Mouse (Mus musculus) hindbrain, postnatal 0 days (tissue): Measurements from ENCODE around the gene Mllt10. TPM values are rescaled to one million over a fixed set of nuclear protein-coding genes. Genes with fewer than 3 reads are reported as not detected.
A peak's percentile ranks its signal among the peaks of the same experiment; 100 is the strongest.

ENCODE experiments used
- ATAC-seq: fragments of 200-750 bp; cut with Nextera tagmentation; 2 replicates; pipeline ENCODE4 v1.8.0; 2017; ENCODE audit warnings: mild to moderate bottlenecking, moderate TSS enrichment, moderate library complexity
- DNase-seq: peaks from one replicate; pipeline ENCODE4 v3.0.0-alpha.2; 2015; ENCODE audit warnings: low spot score
- H3K27ac ChIP-seq: fragments of 300-500 bp; sonication (generic); 2 replicates; pipeline ENCODE4 v1.5.1; 2014; ENCODE audit warnings: mild to moderate bottlenecking
- H3K27me3 ChIP-seq: fragments of 300-500 bp; sonication (generic); 2 replicates; pipeline ENCODE4 v1.6.1; 2014; ENCODE audit warnings: low read length, mixed read lengths; ENCODE audit not compliant: insufficient read depth
- H3K36me3 ChIP-seq: fragments of 300-500 bp; sonication (generic); 2 replicates; pipeline ENCODE4 v1.6.1; 2014; ENCODE audit warnings: low read length, mixed read lengths; ENCODE audit not compliant: insufficient read depth
- H3K4me1 ChIP-seq: fragments of 300-500 bp; sonication (generic); 2 replicates; pipeline ENCODE4 v1.6.1; 2014; ENCODE audit warnings: antibody characterized with exemption, low read length, mixed read lengths; ENCODE audit not compliant: insufficient read depth
- H3K4me2 ChIP-seq: fragments of 300-500 bp; sonication (generic); 2 replicates; pipeline ENCODE4 v1.6.1; 2014; ENCODE audit warnings: low read depth, mild to moderate bottlenecking, low read length, moderate library complexity, mixed read lengths
- H3K4me3 ChIP-seq: fragments of 300-500 bp; sonication (generic); 2 replicates; pipeline ENCODE4 v1.5.1; 2014; ENCODE audit warnings: low read length
- H3K9ac ChIP-seq: fragments of 300-500 bp; sonication (generic); replicated peaks from 2 replicates; pipeline ENCODE4 v1.6.1; 2014; ENCODE audit warnings: mild to moderate bottlenecking, low read length, moderate library complexity, mixed read lengths
- H3K9me3 ChIP-seq: fragments of 300-500 bp; sonication (generic); 2 replicates; pipeline ENCODE4 v1.6.1; 2016; ENCODE audit warnings: low read length, mixed read lengths
- CTCF ChIP-seq: IDR thresholded peaks from 2 replicates; pipeline ENCODE4 v1.5.1; 2016; ENCODE audit warnings: antibody characterized with exemption, control low read depth, low read depth
- WGBS: fragments of 180-500 bp; shearing (Covaris S2); extraction: QIAGEN DNeasy Blood & Tissue Kit; methylation state at CpG from one replicate; pipeline ENCODE4 v1.1.7; 2014; 5-methylcytosine and 5-hydroxymethylcytosine counted together
- polyA plus RNA-seq: library from polyadenylated mRNA; unstranded; fragments of >200 nt; fragmentation: Nextera tagmentation; extraction: Ambion mirVana; gene quantifications from 2 replicates; pipeline ENCODE4 v1.2.1, GENCODE M21; 2015
- total RNA-seq: library from RNA; depleted of rRNA; stranded (reverse); fragments of >200 nt; gene quantifications from 2 replicates; pipeline ENCODE4 v1.2.3, GENCODE M21; 2014

The Mllt10 gene
- total and polyA plus RNA-seq, 2 experiments from 2014 or later = 25.6 to 30.0 TPM

DNA sequence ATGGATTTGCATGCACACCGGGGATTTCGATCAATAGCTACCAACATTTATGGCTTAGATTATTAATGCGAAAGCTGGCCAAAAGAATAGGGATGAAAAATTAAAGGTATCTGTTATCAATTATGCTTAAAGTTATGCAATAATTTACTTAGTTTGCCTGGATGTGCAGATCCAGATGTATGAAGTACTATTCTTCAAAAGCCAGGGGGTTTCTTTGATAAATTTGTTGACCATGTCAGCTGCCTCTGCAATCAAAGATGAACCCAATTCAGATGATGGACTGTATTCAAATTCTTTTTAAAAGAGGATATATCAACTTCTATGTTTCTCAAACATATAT lies 3.2 kb upstream of the Mllt10 start:
- H3K27me3 ChIP-seq = no peaks in the 10 kb centered on the region
- H3K9ac ChIP-seq = no peak overlapping the region
- peak overlapping the region; percentile 84; the same call in 1 of the 2 replicates for H3K4me2 ChIP-seq
- no peaks in the 10 kb centered on the region for H3K36me3 ChIP-seq
- no peaks in the 10 kb centered on the region for H3K9me3 ChIP-seq
- no peak overlapping the region for H3K27ac ChIP-seq
- DNase-seq (no peak), ATAC-seq (no peak)
- peaks cover 9% of the 10 kb centered on the region; the same call in 1 of the 2 replicates for H3K4me1 ChIP-seq
- H3K4me3 ChIP-seq = no peak overlapping the region
- no peak for TF ChIP-seq CTCF
- WGBS = 50% methylated on average over 3 of the region's 3 CpGs

DNA sequence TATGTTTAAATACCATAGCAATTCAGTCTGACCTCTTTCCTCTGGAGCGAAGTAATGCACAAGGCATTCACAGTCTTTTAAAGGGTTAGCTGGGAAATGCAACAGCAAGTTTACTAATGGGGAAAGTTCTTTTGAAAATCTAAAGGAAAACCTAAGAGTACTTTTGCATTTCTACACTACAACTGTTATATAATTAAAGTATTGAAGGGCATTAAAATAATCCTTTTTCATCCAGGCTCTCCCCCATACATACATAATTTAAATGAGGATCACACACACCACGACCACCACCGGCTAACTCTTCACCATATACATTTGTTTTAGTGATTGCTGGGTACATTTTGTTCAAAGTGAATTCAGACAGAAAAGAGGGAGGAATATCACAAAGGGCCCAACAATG lies 2.5 kb upstream of the Mllt10 start:
- Histone ChIP-seq H3K9me3 (no peaks in the 10 kb centered on the region), H3K4me3 (no peak overlapping the region), H3K9ac (no peak overlapping the region), H3K4me1 (peaks cover 9% of the 10 kb centered on the region; the same call in 1 of the 2 replicates), H3K27me3 (no peaks in the 10 kb centered on the region), H3K4me2 (no peak overlapping the region), H3K27ac (no peak overlapping the region), H3K36me3 (no peaks in the 10 kb centered on the region)
- no peak for DNase-seq
- TF ChIP-seq CTCF = no peak
- 67% methylated on average over 3 of the region's 3 CpGs for WGBS
- no peak for ATAC-seq

DNA sequence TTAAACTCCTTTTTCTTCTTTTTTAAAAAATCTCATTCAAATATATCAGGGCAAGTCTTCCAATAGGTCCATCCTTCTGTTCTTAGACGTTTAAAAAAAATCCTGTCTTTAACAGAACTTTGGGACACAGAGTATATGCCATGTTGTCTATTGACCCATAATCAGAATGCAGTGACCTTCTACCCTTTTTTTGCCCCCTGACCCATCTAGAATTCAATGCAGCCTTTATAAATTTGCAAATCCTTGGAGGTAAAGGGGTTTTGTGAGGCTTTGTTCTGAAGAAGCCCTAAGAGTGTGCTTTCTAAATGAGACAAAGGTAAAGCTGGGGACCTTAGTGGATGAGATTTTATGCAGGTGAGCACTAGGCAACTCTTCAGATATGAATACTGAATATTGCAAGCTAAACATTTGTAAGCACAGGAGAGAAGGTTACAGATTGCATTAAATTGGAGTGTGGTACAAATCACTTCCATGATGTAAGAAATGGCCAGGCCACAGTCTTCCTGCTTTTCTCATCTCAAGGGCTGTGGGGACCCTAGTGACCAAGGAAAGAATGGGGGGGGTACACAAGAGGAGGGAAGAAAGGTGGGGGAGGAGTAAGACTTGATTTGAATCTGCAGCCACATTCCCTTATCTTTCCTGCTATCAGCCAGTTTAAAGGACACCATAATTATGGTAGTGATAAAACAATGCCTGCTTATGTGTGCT lies 1.6 kb upstream of the Mllt10 start:
- WGBS = 51% methylated on average over 1 of the region's 1 CpGs
- TF ChIP-seq CTCF = no peak
- Histone ChIP-seq H3K9me3 (no peaks in the 10 kb centered on the region), H3K4me1 (peaks cover 9% of the 10 kb centered on the region; the same call in 1 of the 2 replicates), H3K36me3 (no peaks in the 10 kb centered on the region), H3K9ac (no peak overlapping the region), H3K4me3 (no peak overlapping the region), H3K27ac (no peak overlapping the region), H3K4me2 (no peak overlapping the region), H3K27me3 (no peaks in the 10 kb centered on the region)
- DNase-seq (no peak), ATAC-seq (no peak)

DNA sequence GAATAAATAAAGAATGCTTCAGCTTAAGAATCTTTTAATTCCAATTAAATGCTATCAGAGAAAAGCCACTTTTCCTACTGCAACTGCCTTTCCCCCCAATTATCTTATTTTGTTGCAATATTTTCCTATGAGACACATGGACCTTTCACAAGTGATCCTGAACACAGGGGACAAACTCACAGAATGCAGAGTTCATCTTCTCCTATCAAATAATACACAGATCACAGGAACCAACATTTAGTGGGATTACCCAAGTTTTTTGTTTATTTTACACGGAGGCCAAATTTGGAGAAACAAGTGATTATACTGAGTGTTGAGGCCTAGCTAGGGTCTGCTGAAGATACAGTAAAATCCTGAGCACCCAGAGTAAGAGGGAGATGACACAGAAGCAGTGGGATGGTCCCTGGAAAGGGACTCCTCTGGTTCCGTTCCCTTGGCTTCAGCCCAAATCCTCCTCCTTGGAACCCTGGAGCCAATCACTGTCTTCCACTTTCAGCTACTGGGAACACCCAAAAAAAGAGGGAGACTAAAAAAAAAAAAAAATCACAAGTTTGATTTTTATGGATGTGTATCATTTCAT lies 996 bp upstream of the Mllt10 start:
- H3K36me3 ChIP-seq = no peaks in the 10 kb centered on the region
- no peak for TF ChIP-seq CTCF
- 46% methylated on average over 2 of the region's 2 CpGs for WGBS
- ATAC-seq (no peak), DNase-seq (peak; percentile 82)
- peak overlapping the region; percentile 95; the same call in 1 of the 2 replicates for H3K4me2 ChIP-seq
- H3K4me1 ChIP-seq = peaks cover 9% of the 10 kb centered on the region; the same call in 1 of the 2 replicates
- H3K27ac ChIP-seq = no peak overlapping the region
- no peaks in the 10 kb centered on the region for H3K27me3 ChIP-seq
- no peak overlapping the region for H3K9ac ChIP-seq
- H3K9me3 ChIP-seq = no peaks in the 10 kb centered on the region
- H3K4me3 ChIP-seq = no peak overlapping the region

DNA sequence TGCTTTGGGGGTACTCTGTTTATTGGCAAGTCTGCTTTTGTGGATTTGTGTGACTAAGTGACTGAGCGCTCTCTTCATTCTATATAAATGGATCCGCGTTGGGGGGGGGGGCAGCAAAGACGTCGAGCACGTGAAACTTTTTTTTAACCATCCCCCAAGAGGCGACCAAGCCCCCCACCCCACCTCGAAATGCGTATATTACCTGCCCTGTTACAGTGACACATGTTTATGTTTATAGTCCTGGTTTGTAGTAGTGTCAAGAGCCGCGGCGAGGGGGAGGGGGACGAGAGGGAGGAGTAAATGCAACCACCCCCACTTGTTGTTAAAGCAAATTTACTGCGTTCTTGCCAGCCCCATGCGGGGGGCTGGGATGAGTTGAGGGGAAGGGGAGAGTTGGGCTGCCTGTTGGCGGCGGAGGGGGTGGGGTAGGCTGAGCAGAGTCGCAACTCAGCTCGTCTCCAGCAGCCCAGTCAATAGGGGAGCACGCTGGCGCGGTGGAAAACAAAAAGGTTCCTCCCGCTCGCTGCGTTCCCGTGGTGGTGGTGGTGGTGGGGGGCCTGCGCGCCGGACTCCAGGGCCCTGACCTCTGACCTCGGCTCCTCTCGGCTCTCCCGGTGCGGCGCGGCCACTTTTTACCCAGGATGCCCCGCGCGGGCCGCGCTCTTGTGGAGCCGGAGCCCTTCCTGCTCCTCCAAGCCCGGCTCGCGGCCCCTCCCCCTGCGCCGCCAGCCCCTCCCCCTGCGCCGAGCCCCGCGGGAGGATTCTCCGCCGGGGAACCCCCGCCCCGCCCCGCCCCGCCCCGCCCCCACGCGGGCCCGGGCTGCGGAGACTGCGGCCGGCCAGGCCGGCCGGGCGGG lies 1.1 kb downstream of the Mllt10 start:
- Histone ChIP-seq H3K4me3 (peak overlapping the region; percentile 69), H3K27ac (peak overlapping the region; percentile 98), H3K4me1 (no peaks in the 10 kb centered on the region), H3K9me3 (no peaks in the 10 kb centered on the region), H3K36me3 (no peaks in the 10 kb centered on the region), H3K4me2 (peak overlapping the region; percentile 95), H3K27me3 (no peaks in the 10 kb centered on the region), H3K9ac (peak overlapping the region; percentile 83)
- ATAC-seq = peak; percentile 93
- 1% methylated on average over 47 of the region's 66 CpGs for WGBS
- no peak for DNase-seq
- no peak for TF ChIP-seq CTCF

DNA sequence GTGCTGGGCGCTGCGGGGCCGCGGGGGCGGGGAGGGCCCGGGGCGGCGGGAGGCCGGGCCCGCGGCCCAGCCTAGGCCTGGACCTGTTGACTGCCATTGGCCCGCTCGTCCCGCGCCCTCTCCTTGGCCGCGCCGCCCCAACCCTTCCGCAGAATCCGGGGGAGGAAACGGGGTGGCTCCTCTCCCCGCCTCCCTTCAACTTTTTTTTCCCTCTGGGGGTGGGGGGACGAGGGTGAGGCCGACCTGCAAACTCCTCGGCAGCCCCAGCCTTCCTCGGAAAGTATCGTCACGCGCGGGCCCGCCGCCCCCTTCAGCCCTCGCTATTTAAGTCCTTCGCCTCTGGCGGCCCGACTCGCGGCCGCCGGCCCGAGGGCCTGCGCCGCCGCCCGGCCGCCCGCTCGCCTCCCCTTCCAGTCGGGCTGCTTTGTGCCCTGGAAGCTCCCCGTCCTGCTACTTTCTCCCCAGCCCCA lies 1.8 kb downstream of the Mllt10 start:
- under 1% methylated on average over 37 of the region's 50 CpGs for WGBS
- Histone ChIP-seq H3K4me2 (peak overlapping the region; percentile 95), H3K27me3 (no peaks in the 10 kb centered on the region), H3K4me1 (no peaks in the 10 kb centered on the region), H3K36me3 (no peaks in the 10 kb centered on the region), H3K9ac (peak overlapping the region; percentile 83), H3K4me3 (peak overlapping the region; percentile 69), H3K9me3 (no peaks in the 10 kb centered on the region), H3K27ac (peak overlapping the region; percentile 98)
- TF ChIP-seq CTCF = no peak
- DNase-seq (peak; percentile 94), ATAC-seq (peak; percentile 96)
